Mouse (Mus musculus) frontal cortex, postnatal 14 days (tissue): ENCODE results near the gene Polr1e.
"Not testable (repeated sequence)": the region's sequence is repeated elsewhere in the genome, so short reads cannot be mapped to it uniquely, and the experiment has no call there.

Experiments used
- DNase-seq, 2 experiments: peaks; one replicate each; pipeline ENCODE4 v3.0.0; 2022; ENCODE audit warnings: low spot score in 2 of 2

The Polr1e gene

DNA sequence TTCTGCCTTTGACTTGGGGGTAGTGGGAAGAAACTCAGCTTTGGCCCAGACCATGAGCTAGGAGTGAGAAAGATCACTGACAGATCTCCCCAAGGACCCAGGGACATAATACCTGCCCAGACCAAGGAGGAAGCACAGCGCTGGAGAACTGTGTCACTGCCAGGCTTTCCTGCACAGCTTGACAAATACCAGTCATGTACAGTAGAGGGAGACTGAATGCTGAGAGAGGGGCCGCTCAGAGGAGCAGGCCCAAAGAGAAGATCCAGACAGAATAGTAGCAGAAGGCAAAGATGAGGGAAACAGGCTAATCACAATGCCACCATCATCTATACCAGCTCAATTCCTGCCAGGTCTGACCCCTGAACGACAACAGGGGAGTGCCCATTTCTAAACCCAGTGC is 36.5 kb downstream of the Polr1e start:
- no peak for DNase-seq

DNA sequence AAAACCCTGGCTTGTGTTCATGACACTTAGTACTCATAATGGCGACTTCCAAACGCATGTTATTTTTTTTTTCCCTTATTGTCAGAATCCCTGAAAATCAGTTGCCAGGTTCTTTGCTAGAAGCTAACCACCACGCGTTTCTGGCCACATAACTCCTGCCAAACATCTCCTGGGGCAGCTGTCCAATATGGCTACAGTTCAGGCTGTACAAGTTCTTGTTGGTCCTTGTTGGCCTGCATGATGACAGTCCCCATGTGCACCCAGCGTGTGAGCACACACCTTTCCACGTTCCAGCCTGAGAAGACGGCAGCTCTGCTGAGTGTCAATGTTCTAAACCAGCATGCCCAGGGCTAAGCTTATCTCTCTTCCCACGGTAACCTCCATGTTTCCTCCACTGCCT is 37.1 kb downstream of the Polr1e start:
- DNase-seq = no peak

- not testable (repeated sequence) for DNase-seq
Observed at GRCm38 (mm10) chr4:45063836-45064235, 45.5 kb downstream of the Polr1e start.

- no peak for DNase-seq
Observed at GRCm38 (mm10) chr4:45064577-45064976, 46.2 kb downstream of the Polr1e start.

- no peak for DNase-seq
Observed at GRCm38 (mm10) chr4:45066036-45066730, 47.8 kb downstream of the Polr1e start.

DNA sequence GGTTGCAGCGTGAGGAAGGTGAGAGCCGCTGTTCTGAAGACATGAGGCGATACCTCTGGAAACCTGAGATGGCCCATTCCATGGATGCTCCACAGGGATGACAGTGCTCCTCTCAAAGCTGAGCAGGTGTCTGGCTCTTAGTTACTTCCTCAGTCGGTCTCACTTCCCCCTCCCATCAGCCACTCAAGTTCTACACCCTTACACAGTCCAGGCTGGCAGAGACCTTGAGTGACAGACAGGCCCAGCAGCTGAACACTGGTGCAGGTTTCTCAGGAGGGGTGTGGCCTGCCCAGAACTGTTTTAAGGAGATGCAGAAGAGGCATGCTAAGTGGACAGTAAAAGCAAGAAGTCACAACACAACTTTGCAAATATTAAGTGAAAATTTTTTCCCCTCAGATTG is 49.4 kb downstream of the Polr1e start:
- DNase-seq = no peak

DNA sequence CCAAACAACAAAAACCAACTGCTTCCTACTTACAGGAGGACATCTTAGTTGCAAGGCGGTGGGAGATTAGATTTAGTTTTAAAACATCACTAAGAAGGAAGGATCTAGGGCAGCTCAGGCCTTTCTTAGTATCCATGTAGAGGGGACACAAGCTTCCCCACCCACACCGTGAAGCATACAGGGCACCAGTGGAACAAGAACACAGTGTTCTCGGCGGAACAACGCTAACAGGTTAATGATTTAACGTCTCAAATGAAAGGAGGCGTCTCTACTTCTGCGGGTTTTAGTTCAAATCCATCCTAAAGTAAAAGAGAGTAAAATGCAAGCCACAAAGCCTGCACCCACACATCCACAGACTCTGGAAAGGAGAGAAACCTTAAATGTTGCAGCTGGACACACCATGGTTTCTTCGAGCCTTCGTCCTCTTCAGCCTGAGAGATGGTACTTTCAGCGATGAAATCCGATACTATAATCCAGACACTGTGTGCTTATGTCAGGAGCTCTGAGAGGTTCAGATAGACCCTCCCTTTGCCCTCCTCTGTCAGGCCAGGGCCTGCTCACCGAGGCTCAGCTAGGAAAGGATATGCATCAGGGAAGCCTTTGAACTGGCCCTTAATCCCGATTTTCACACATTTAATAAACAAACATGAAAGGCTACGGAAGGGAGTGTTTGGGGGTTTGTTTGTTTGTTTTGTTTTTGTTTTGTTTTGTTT is 54.0 kb downstream of the Polr1e start:
- DNase-seq = no peak

- no peak for DNase-seq
Observed at GRCm38 (mm10) chr4:45073544-45073943, 55.2 kb downstream of the Polr1e start.

GRCm38 (mm10) chr4:45081041-45081440 is 62.7 kb downstream of the Polr1e start:
- not testable (repeated sequence) for DNase-seq

DNA sequence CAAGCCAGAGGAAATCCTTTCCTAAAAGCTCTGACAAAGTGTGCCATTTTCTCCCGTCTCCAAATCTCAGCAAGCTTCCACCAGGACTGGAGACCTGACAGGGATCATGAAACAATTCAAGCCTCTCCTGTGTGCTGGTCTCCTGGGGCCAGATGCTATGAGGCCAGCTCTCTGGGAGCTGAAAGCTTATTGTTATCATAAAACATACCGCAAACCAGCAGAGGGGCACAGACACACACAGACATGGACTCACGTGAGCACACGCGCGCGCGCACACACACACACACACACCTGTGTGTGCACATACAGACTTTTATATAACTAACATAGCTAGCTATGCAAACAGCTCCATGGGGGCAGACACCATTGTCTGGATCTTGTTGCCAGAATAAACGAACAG is 64.6 kb downstream of the Polr1e start:
- no peak for DNase-seq

- DNase-seq = no peak
Observed at GRCm38 (mm10) chr4:45083487-45083886, 65.1 kb downstream of the Polr1e start.

DNA sequence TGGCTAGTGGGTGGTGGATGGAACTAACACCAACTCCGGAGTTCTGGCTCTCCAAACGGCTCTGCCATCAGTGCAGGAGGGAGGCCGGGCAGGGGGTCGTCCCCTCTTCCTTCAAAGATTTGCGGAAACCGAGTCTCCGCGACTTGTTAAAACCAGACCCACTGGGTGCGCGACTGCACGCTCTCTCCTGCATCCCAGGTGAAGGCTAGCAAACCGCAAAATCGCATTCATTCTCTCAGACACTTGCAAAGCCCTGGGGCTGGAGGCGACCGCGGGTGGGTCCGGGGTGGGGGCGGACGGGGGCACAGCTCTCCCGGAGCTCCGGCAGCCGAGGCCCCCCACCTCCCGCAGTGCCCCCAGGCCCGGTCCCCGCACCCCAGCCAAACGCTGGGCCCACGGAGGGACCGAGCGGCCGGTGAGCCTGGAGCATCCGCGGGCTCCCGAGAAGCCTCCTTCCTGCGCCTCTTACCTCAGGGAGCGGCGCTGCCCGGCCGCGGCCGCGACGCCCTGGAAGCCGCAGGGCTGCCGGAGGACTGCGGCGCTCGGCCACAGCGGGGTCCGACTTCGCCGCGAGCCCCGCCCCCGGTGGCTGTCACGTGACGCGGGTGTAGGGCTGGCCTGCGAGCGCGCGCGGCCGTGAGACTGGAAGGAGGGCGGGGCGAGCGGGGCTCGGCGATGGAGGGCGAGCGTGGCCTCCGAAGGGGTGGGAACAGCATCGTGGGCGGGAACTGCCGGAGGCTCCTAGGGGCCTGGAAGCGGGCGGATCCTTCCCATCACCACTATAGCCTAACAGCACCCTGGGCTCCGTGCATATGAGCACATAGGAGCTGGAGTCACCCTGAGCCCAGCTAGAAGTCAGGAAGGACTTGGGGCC is 65.9 kb downstream of the Polr1e start, which contains the start of gene Fbxo10:
Fbxo10 (minus strand) TSS at position 584 of the 874 bp plus-strand sequence.
- peak; percentile 70 to 85 for DNase-seq

- no peak for DNase-seq
Observed at GRCm38 (mm10) chr4:45084895-45085290, 66.5 kb downstream of the Polr1e start.
